Mouse (Mus musculus): Measurements from ENCODE around the gene Csad.

Gene Csad

GRCm38 (mm10) chr15:102202971-102203834, 1.3 kb downstream of the Csad start, which contains the start of gene Zfp740:
Gene Zfp740 (plus strand): TSS chr15:102203249.
- peak; percentile 98 for DNase-seq (ENCODE audit: extremely low read depth, insufficient read length, low spot score)

- no peak for DNase-seq (ENCODE audit: extremely low read depth, insufficient read length, low spot score)
These were observed 5.7 kb downstream of the Csad start for GRCm38 (mm10) chr15:102198841-102199240.

DNA sequence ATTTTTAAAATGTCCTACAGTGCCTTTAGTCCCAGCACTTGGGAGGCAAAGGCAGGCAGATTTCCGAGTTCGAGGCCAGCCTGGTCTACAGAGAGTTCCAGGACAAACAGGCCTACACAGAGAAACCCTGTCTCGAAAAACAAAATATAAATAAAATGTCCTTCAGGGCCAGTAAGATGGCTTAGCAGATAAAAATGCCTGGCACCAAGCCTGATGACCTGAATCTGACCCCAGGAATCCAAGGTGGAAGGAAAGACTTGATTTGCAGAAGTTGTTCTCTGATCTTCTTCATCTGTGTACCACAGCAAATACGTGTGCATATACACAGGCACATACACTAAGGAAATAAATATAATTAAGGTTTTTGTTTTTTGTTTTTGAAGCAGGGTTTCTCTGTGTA, 9.2 kb downstream of the Csad start:
- DNase-seq (ENCODE audit: extremely low read depth, insufficient read length, low spot score), result no peak

GRCm38 (mm10) chr15:102194439-102194838, 10.1 kb downstream of the Csad start:
- DNase-seq (ENCODE audit: extremely low read depth, insufficient read length, low spot score), result no peak

GRCm38 (mm10) chr15:102193652-102194051, 10.9 kb downstream of the Csad start:
- DNase-seq (ENCODE audit: extremely low read depth, insufficient read length, low spot score), result no peak

- no peak for DNase-seq (ENCODE audit: extremely low read depth, insufficient read length, low spot score)
These were observed 11.6 kb downstream of the Csad start for GRCm38 (mm10) chr15:102192820-102193386.

DNA sequence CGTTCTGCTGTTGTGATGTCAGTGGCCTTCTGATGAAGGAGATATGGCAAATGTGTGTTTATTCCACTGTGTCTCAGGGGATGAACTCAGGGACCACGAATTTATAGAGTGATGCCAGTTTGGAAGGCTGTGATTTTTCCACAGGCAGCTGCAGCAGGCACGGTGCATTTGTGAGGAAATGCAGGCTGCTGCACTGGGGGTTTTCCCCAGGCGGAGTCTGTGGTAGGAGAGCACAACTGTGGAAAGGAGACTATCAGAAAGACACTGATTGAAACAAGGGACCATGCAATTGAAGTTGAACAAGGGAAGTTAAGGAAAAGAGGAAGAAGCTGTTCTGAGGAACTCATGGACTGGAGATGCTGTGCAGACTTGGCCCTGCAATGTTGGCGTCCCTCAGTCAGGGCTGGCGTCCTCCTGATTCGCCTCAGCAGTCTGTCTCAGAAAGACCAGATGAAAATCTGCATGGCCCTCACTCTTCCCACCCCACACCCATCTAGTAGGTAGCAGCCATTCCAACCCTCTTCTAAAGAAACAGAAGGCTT, 12.2 kb downstream of the Csad start:
- DNase-seq (ENCODE audit: extremely low read depth, insufficient read length, low spot score), result no peak

GRCm38 (mm10) chr15:102191699-102192098, 12.8 kb downstream of the Csad start:
- DNase-seq (ENCODE audit: extremely low read depth, insufficient read length, low spot score), result no peak

DNA sequence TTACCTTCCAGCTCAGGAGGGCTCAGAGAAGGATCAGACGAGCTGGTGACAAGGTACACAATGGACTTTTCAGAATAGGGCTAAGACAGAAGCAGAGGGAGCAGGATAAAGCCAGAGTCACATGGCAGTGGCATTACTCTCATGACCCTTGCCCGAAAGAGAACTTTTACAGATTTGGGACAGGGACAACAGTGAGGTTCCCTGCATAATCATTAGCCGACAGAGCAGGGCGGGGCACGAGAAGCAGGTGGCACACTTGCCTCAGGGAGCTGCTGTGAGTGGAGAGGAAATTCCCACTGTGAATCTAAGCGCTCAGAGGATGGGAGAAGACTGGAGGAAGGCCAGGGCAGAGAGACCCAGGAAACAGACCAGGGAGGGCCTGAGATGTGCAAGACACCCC, 15.6 kb downstream of the Csad start:
- no peak for DNase-seq (ENCODE audit: extremely low read depth, insufficient read length, low spot score)

DNA sequence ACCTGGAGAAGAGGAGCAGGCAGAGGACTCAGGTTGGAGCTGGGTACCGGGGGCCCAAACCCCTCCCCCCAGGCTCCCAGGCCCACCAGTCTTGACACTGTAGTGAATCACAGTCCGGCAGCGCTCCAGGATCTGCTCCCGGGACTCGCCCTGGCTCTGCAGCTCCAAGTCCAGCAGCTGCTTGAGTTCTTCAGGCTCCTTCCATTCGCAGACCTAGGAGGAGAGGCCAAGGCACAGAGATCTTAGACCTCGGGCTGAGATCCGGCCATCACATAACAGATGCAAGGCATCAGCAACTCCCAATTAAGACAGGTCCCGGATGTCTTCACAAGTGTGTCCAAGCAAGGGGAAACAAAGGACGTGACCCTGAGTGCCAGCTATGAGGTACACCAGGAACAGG, 16.4 kb downstream of the Csad start:
- DNase-seq (ENCODE audit: extremely low read depth, insufficient read length, low spot score), result no peak

DNA sequence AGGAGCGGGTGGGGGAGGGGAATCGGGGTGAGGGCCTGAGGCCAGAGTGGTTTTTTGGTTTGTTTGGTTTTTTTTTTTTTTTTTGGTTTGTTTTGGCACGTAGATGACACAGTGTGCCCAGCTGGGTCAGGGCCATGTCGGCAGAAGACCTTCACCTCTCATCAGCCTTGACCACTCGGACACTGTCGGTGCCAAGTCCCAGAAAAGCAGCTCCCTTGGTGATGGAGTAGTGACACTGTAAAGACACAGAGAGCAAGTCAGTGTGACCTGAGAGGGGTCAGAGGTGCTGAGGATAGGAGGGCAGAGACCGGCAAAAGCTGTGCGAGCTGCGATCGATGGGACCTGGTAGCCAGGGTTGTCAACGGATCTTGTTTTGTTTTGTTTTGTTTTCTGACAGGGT, 18.3 kb downstream of the Csad start:
- no peak for DNase-seq (ENCODE audit: extremely low read depth, insufficient read length, low spot score)

DNA sequence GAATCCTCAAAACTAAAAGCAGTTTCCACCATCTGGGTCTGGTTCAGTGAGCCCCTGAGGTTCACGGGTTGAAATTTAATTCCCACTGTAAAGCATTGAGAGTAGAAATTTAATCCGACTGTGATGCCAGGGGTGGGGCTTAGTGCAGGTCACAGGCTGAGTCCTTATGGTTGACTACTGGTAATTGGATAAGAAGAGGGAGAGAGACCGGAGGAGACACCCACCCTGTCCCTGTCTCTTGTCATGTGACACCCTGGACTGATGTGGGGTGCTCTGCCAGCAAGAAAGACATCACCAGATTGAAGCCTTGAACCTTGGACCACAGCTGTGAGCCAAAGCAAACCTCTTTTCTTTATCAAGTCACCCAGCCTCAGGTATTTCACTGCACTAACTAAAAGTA, 21.4 kb downstream of the Csad start:
- no peak for DNase-seq (ENCODE audit: extremely low read depth, insufficient read length, low spot score)

GRCm38 (mm10) chr15:102179924-102180323, 24.6 kb downstream of the Csad start:
- no peak for DNase-seq (ENCODE audit: extremely low read depth, insufficient read length, low spot score)

DNA sequence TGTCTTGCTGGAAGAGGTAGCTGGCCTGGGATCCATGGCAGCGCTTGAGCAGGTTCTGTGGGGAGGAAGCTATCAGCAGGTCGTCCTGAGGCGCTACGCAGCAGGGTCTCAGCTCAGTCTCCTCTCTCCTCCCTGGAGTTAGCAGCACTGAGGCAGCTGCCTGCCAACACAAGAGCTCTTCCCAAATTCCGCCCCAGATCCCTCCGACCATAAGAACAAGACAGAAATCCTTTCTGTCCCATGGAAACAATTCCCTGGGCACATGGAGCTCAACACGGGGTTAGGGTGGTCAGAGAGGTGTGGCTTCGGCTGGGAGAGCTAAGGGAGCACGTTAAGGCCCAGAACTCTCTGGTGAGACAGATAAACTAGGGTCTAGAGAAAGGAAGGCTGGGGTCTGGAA, 25.4 kb downstream of the Csad start:
- no peak for DNase-seq (ENCODE audit: extremely low read depth, insufficient read length, low spot score)

DNA sequence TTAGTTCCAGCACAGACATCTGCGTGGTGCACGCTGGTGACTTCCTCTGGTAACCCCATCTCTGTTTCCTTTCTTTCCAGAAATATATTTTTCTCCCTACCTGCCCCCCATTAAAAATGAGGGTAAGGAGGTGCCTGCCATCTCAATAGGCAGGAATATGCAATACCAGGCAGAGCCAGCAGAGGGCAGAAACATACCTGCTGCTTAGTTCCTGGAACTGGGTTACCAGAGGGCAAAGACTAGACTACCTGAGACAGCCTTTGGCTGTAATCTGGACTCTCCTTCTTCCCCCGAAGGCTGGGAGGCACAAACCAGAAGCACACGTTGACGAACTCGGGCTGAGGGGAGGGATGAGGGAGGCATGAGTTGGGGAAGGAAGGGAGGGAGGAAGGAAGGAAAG, 26.2 kb downstream of the Csad start:
- DNase-seq (ENCODE audit: extremely low read depth, insufficient read length, low spot score), result no peak

- no peak for DNase-seq (ENCODE audit: extremely low read depth, insufficient read length, low spot score)
These were observed 27.1 kb downstream of the Csad start for GRCm38 (mm10) chr15:102177417-102177816.

GRCm38 (mm10) chr15:102176571-102177316, 27.8 kb downstream of the Csad start:
- DNase-seq (ENCODE audit: extremely low read depth, insufficient read length, low spot score), result no peak

- DNase-seq (ENCODE audit: extremely low read depth, insufficient read length, low spot score), result no peak
These were observed 28.7 kb downstream of the Csad start for GRCm38 (mm10) chr15:102175736-102176319.

GRCm38 (mm10) chr15:102173581-102173980, 30.9 kb downstream of the Csad start:
- no peak for DNase-seq (ENCODE audit: extremely low read depth, insufficient read length, low spot score)

- DNase-seq (ENCODE audit: extremely low read depth, insufficient read length, low spot score), result no peak
These were observed 35.5 kb downstream of the Csad start for GRCm38 (mm10) chr15:102169064-102169463.

- DNase-seq (ENCODE audit: extremely low read depth, insufficient read length, low spot score), result peak; percentile 74
These were observed 36.9 kb downstream of the Csad start for GRCm38 (mm10) chr15:102167620-102168021.

All from 3134 (cell line).